Mouse (Mus musculus): Measurements from ENCODE around the gene Fam234b. TPM values are rescaled to one million over a fixed set of nuclear protein-coding genes. Genes with fewer than 3 reads are reported as not detected.
A peak's percentile ranks its signal among the peaks of the same experiment; 100 is the strongest.

The Fam234b gene
- polyA plus RNA-seq, 1 experiment from 2014 or later = 34.2 TPM

DNA sequence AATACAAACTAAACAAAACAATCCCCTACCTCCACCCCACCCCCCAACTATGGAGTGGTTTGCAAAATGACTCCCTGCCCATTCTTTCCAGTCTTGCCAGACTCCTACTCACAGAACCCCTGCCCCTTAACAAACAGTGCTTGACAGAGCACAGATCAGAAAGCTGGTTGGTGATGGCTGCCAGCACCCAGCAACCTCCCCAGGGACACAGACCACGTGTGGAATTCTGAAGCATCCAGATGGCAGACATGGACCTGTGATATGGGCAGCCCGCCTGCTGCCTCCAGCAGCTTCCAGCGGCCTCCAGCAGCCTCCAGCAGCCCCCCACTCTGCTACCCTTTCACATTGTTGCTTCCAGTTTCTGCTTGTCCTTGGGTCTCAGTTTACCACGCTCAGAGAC, 77.5 kb downstream of the Fam234b start:
- no peak for ATAC-seq (ENCODE audit: low FRiP score, low TSS enrichment)
- Histone ChIP-seq H3K4me3 (ENCODE audit: low read length) (no peak overlapping the region), H3K36me3 (ENCODE audit: control insufficient read depth, insufficient read depth, low read length) (no peaks in the 10 kb centered on the region), H3K9ac (ENCODE audit: low read depth, low read length) (no peak overlapping the region), H3K27me3 (ENCODE audit: control insufficient read depth, insufficient read depth, low read length) (no peaks in the 10 kb centered on the region), H3K9me3 (ENCODE audit: control insufficient read depth, low read length) (no peaks in the 10 kb centered on the region), H3K4me1 (ENCODE audit: control insufficient read depth, insufficient read depth, low read length) (peaks cover 12% of the 10 kb centered on the region), H3K27ac (ENCODE audit: low read depth, low read length) (no peak overlapping the region), H3K4me2 (replicated peaks; ENCODE audit: low read depth, low read length) (no peak overlapping the region)
- 85% methylated on average over 4 of the region's 4 CpGs for WGBS

- ATAC-seq (ENCODE audit: low FRiP score, low TSS enrichment) = no peak
Observed at GRCm38 (mm10) chr6:135276474-135277295, 78.9 kb downstream of the Fam234b start.

GRCm38 (mm10) chr6:135278302-135278701, 80.5 kb downstream of the Fam234b start:
- no peaks in the 10 kb centered on the region for H3K27me3 ChIP-seq (ENCODE audit: control insufficient read depth, insufficient read depth, low read length)
- no peak for ATAC-seq (ENCODE audit: low FRiP score, low TSS enrichment)
- H3K9ac ChIP-seq (ENCODE audit: low read depth, low read length) = no peak overlapping the region
- H3K27ac ChIP-seq (ENCODE audit: low read depth, low read length) = no peak overlapping the region
- 82% methylated on average over 6 of the region's 6 CpGs for WGBS
- H3K36me3 ChIP-seq (ENCODE audit: control insufficient read depth, insufficient read depth, low read length) = no peaks in the 10 kb centered on the region
- H3K4me2 ChIP-seq (replicated peaks; ENCODE audit: low read depth, low read length) = no peak overlapping the region
- no peak overlapping the region for H3K4me3 ChIP-seq (ENCODE audit: low read length)
- H3K9me3 ChIP-seq (ENCODE audit: control insufficient read depth, low read length) = no peaks in the 10 kb centered on the region
- peaks cover 8% of the 10 kb centered on the region; the same call in 1 of the 2 replicates for H3K4me1 ChIP-seq (ENCODE audit: control insufficient read depth, insufficient read depth, low read length)

More at GRCm38 (mm10) chr6:135276474-135277295, 78.9 kb downstream of the Fam234b start:
- Histone ChIP-seq H3K9ac (ENCODE audit: low read depth, low read length) (no peak overlapping the region), H3K27me3 (ENCODE audit: control insufficient read depth, insufficient read depth, low read length) (no peaks in the 10 kb centered on the region), H3K27ac (ENCODE audit: low read depth, low read length) (no peak overlapping the region), H3K9me3 (ENCODE audit: control insufficient read depth, low read length) (no peaks in the 10 kb centered on the region), H3K36me3 (ENCODE audit: control insufficient read depth, insufficient read depth, low read length) (no peaks in the 10 kb centered on the region), H3K4me2 (replicated peaks; ENCODE audit: low read depth, low read length) (no peak overlapping the region), H3K4me1 (ENCODE audit: control insufficient read depth, insufficient read depth, low read length) (peaks cover 12% of the 10 kb centered on the region), H3K4me3 (ENCODE audit: low read length) (no peak overlapping the region)
- WGBS = 49% methylated on average over 6 of the region's 6 CpGs

GRCm38 (mm10) chr6:135279286-135279685, 81.5 kb downstream of the Fam234b start:
- Histone ChIP-seq H3K4me1 (ENCODE audit: control insufficient read depth, insufficient read depth, low read length) (peaks cover 8% of the 10 kb centered on the region; the same call in 1 of the 2 replicates), H3K4me2 (replicated peaks; ENCODE audit: low read depth, low read length) (no peak overlapping the region), H3K27ac (ENCODE audit: low read depth, low read length) (no peak overlapping the region), H3K9me3 (ENCODE audit: control insufficient read depth, low read length) (no peaks in the 10 kb centered on the region), H3K36me3 (ENCODE audit: control insufficient read depth, insufficient read depth, low read length) (no peaks in the 10 kb centered on the region), H3K9ac (ENCODE audit: low read depth, low read length) (no peak overlapping the region), H3K4me3 (ENCODE audit: low read length) (no peak overlapping the region), H3K27me3 (ENCODE audit: control insufficient read depth, insufficient read depth, low read length) (no peaks in the 10 kb centered on the region)
- WGBS = 34% methylated on average over 5 of the region's 5 CpGs
- ATAC-seq (ENCODE audit: low FRiP score, low TSS enrichment) = no peak

- Histone ChIP-seq H3K36me3 (ENCODE audit: control insufficient read depth, insufficient read depth, low read length) (no peaks in the 10 kb centered on the region), H3K27me3 (ENCODE audit: control insufficient read depth, insufficient read depth, low read length) (no peaks in the 10 kb centered on the region), H3K4me3 (ENCODE audit: low read length) (no peak overlapping the region), H3K27ac (ENCODE audit: low read depth, low read length) (no peak overlapping the region), H3K9me3 (ENCODE audit: control insufficient read depth, low read length) (no peaks in the 10 kb centered on the region), H3K9ac (ENCODE audit: low read depth, low read length) (no peak overlapping the region), H3K4me1 (ENCODE audit: control insufficient read depth, insufficient read depth, low read length) (peaks cover 8% of the 10 kb centered on the region; the same call in 1 of the 2 replicates), H3K4me2 (replicated peaks; ENCODE audit: low read depth, low read length) (no peak overlapping the region)
- WGBS = 3% methylated on average over 10 of the region's 10 CpGs
- peak; percentile 81 for ATAC-seq (ENCODE audit: low FRiP score, low TSS enrichment)
Observed at GRCm38 (mm10) chr6:135279856-135280255, 82.1 kb downstream of the Fam234b start.

DNA sequence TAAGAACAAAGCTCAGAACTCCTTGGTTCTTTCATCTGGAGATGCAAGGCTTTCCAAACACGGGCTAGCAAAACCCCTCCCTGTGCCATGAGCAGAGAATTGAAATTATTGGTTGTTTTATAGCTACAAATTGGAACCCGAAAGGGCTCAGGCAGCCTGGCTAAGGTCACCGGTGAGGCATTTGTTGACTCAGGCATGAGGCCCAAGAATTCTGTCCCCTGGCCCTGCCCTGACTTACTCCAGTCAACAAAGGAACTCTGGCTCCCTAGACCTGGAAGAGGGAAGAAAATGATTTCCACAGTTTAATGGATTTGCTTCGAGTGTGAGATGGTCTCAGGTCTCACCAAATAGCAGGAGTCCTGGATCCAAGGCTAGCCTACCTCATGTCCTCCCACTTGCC, 94.6 kb downstream of the Fam234b start:
- ATAC-seq (ENCODE audit: low FRiP score, low TSS enrichment) = no peak
- WGBS = 62% methylated on average over 4 of the region's 4 CpGs
- H3K4me2 ChIP-seq (replicated peaks; ENCODE audit: low read depth, low read length) = no peak overlapping the region

GRCm38 (mm10) chr6:135294150-135294549, 96.4 kb downstream of the Fam234b start:
- Histone ChIP-seq H3K9me3 (ENCODE audit: control insufficient read depth, low read length) (no peaks in the 10 kb centered on the region), H3K27me3 (ENCODE audit: control insufficient read depth, insufficient read depth, low read length) (no peaks in the 10 kb centered on the region), H3K36me3 (ENCODE audit: control insufficient read depth, insufficient read depth, low read length) (no peaks in the 10 kb centered on the region), H3K4me2 (replicated peaks; ENCODE audit: low read depth, low read length) (no peak overlapping the region), H3K27ac (ENCODE audit: low read depth, low read length) (no peak overlapping the region), H3K9ac (ENCODE audit: low read depth, low read length) (no peak overlapping the region), H3K4me3 (ENCODE audit: low read length) (no peak overlapping the region), H3K4me1 (ENCODE audit: control insufficient read depth, insufficient read depth, low read length) (no peaks in the 10 kb centered on the region)
- ATAC-seq (ENCODE audit: low FRiP score, low TSS enrichment) = no peak
- WGBS = 82% methylated on average over 6 of the region's 6 CpGs

More for the DNA sequence above, 94.6 kb downstream of the Fam234b start:
- Histone ChIP-seq H3K4me1 (ENCODE audit: control insufficient read depth, insufficient read depth, low read length) (no peaks in the 10 kb centered on the region), H3K9me3 (ENCODE audit: control insufficient read depth, low read length) (no peaks in the 10 kb centered on the region), H3K27me3 (ENCODE audit: control insufficient read depth, insufficient read depth, low read length) (no peaks in the 10 kb centered on the region), H3K4me3 (ENCODE audit: low read length) (no peak overlapping the region), H3K27ac (ENCODE audit: low read depth, low read length) (no peak overlapping the region), H3K36me3 (ENCODE audit: control insufficient read depth, insufficient read depth, low read length) (no peaks in the 10 kb centered on the region), H3K9ac (ENCODE audit: low read depth, low read length) (no peak overlapping the region)

Other genes starting within 250 kb of the Fam234b start
- gene Apold1, start 216.3 kb upstream of the Fam234b start, polyA plus RNA-seq (2014; fragmentation: Nextera tagmentation; extraction: Ambion mirVana) = 4.4 and 4.6 TPM in 2 replicates
- 106 and 117 TPM in 2 replicates for gene Ddx47, start 186.4 kb upstream of the Fam234b start, polyA plus RNA-seq (2014; fragmentation: Nextera tagmentation; extraction: Ambion mirVana)
- gene Gprc5a, start 132.3 kb upstream of the Fam234b start, polyA plus RNA-seq (2014; fragmentation: Nextera tagmentation; extraction: Ambion mirVana) = 12.5 and 15.8 TPM in 2 replicates
- not detected in 2 replicates for gene Gprc5d, start 79.7 kb upstream of the Fam234b start, polyA plus RNA-seq (2014; fragmentation: Nextera tagmentation; extraction: Ambion mirVana)
- 9.2 and 36.9 TPM in 2 replicates for gene Hebp1, start within 50 bp of the Fam234b start, polyA plus RNA-seq (2014; fragmentation: Nextera tagmentation; extraction: Ambion mirVana)
- gene Gsg1, start 56.4 kb downstream of the Fam234b start, polyA plus RNA-seq (2014; fragmentation: Nextera tagmentation; extraction: Ambion mirVana) = 0.64 and 1.1 TPM in 2 replicates
- gene Pbp2, start 112.4 kb downstream of the Fam234b start, polyA plus RNA-seq (2014; fragmentation: Nextera tagmentation; extraction: Ambion mirVana) = 0.30 and 0.50 TPM in 2 replicates
- 14.0 and 23.7 TPM in 2 replicates for gene Emp1, start 164.6 kb downstream of the Fam234b start, polyA plus RNA-seq (2014; fragmentation: Nextera tagmentation; extraction: Ambion mirVana)

Data from kidney, embryonic 14.5 days (tissue).